Mouse (Mus musculus) ES-E14 (cell line): ENCODE results near the gene Hmcn2. TPM values are rescaled to one million over a fixed set of nuclear protein-coding genes. Genes with fewer than 3 reads are reported as not detected.

Experiments used
- DNase-seq: peaks from one replicate; pipeline ENCODE4 v3.0.0-alpha.2; 2013; ENCODE audit warnings: low read depth, low spot score
- H3K27ac ChIP-seq: 2 replicates; pipeline ENCODE4 v1.5.1; 2012; ENCODE audit warnings: low read depth, mild to moderate bottlenecking, low read length, moderate library complexity, mixed read lengths; ENCODE audit not compliant: poor library complexity, insufficient read depth, severe bottlenecking
- H3K36me3 ChIP-seq: 2 replicates; pipeline ENCODE4 v1.6.1; 2012; ENCODE audit warnings: mild to moderate bottlenecking, low read length, moderate library complexity, mixed read lengths; ENCODE audit not compliant: control insufficient read depth, poor library complexity, insufficient read depth, severe bottlenecking
- H3K4me1 ChIP-seq, 2 experiments: fragments of 150-350 bp in 1 of 2; sonication (generic) in 1 of 2; 2 replicates each; pipeline ENCODE4 v1.6.1; 2012; ENCODE audit warnings: low read length in 2 of 2, mild to moderate bottlenecking in 1 of 2, mixed read lengths in 1 of 2; ENCODE audit not compliant: control insufficient read depth in 2 of 2, insufficient read depth in 2 of 2, poor library complexity in 1 of 2
- H3K4me3 ChIP-seq, 2 experiments: fragments of 150-350 bp in 1 of 2; sonication (generic) in 1 of 2; 2 replicates each; pipeline ENCODE4 v1.5.1; 2012; ENCODE audit warnings: low read length in 2 of 2, low read depth in 1 of 2, mild to moderate bottlenecking in 1 of 2, mixed read lengths in 1 of 2; ENCODE audit not compliant: insufficient read depth in 1 of 2, poor library complexity in 1 of 2, severe bottlenecking in 1 of 2
- H3K9ac ChIP-seq: 2 replicates; pipeline ENCODE4 v1.6.1; 2012; ENCODE audit warnings: low read depth, mild to moderate bottlenecking, low read length, mixed read lengths; ENCODE audit not compliant: poor library complexity, insufficient read depth, severe bottlenecking
- H3K9me3 ChIP-seq: fragments of 150-350 bp; sonication (generic); 2 replicates; pipeline ENCODE4 v1.6.1; 2012; ENCODE audit warnings: low read depth, mild to moderate bottlenecking, low read length; ENCODE audit not compliant: control insufficient read depth, insufficient read depth
- CHD2 ChIP-seq: IDR thresholded peaks from 2 replicates; pipeline ENCODE4 v1.6.1; 2014; ENCODE audit warnings: mild to moderate bottlenecking, low read depth, low read length, inconsistent platforms
- HCFC1 ChIP-seq: IDR thresholded peaks from 2 replicates; pipeline ENCODE4 v1.6.1; 2012; ENCODE audit warnings: low read length, inconsistent platforms, borderline replicate concordance; ENCODE audit not compliant: insufficient read depth
- MAFK ChIP-seq: IDR thresholded peaks from 2 replicates; pipeline ENCODE4 v1.6.1; 2014; ENCODE audit warnings: mild to moderate bottlenecking, low read depth, low read length, inconsistent platforms; ENCODE audit not compliant: insufficient read depth
- ZC3H11A ChIP-seq: IDR thresholded peaks from 2 replicates; pipeline ENCODE4 v1.6.1; 2012; ENCODE audit warnings: low read depth, mild to moderate bottlenecking, inconsistent platforms, low read length, borderline replicate concordance
- ZNF384 ChIP-seq: IDR thresholded peaks from 2 replicates; pipeline ENCODE4 v1.6.1; 2012; ENCODE audit warnings: low read depth, low read length, inconsistent platforms
- in situ Hi-C, 2 experiments: fragments of 600-800 bp; cut with MboI; formaldehyde crosslinking; loops; one replicate each; pipeline ENCODE4 v1.15.1; 2025; ENCODE audit warnings: low sequenced_read_pairs in 2 of 2, inconsistent platforms in 1 of 2; ENCODE audit not compliant: unreplicated experiment in 2 of 2
- total RNA-seq: library from RNA; depleted of rRNA; stranded (reverse); fragments of 300-350 nt; gene quantifications from 2 replicates; pipeline ENCODE4 v1.2.3, GENCODE M21; 2012; rRNA removed

The Hmcn2 gene
- total RNA-seq, 1 experiment: 4.9 TPM

- DNase-seq: no peak
- in situ Hi-C loops: no loop called here
- no peak overlapping the region for H3K4me3 ChIP-seq
- H3K27ac ChIP-seq: no peak overlapping the region
- no peaks in the 10 kb centered on the region for H3K9me3 ChIP-seq
- TF ChIP-seq CHD2: no peak
- TF ChIP-seq HCFC1: no peak
- no peak for TF ChIP-seq ZC3H11A
- no peak for TF ChIP-seq MAFK
- no peak for TF ChIP-seq ZNF384
- H3K4me1 ChIP-seq: no peaks in the 10 kb centered on the region
- H3K36me3 ChIP-seq: peaks cover 61% of the 10 kb centered on the region
- H3K9ac ChIP-seq: no peak overlapping the region
These were observed 194.6 kb downstream of the Hmcn2 start for GRCm38 (mm10) chr2:31508851-31509250.

Other genes starting within 250 kb of the Hmcn2 start
- gene Fnbp1, start 172.4 kb upstream of the Hmcn2 start, total RNA-seq: 15.1 and 16.5 TPM in 2 replicates
- gene Gpr107, start 162.1 kb upstream of the Hmcn2 start, total RNA-seq: 111 and 156 TPM in 2 replicates
- 5.1 and 8.9 TPM in 2 replicates for gene Ncs1, start 68.6 kb upstream of the Hmcn2 start, total RNA-seq
- gene Ass1, start 155.8 kb downstream of the Hmcn2 start, total RNA-seq: 120 and 154 TPM in 2 replicates